Mouse (Mus musculus) embryonic fibroblast, embryonic 13.5 days (primary cell): ENCODE data around the gene Tle4.

ENCODE experiments used
- CTCF ChIP-seq: IDR thresholded peaks from 2 replicates; pipeline ENCODE4 v1.5.1; 2011; ENCODE audit warnings: mild to moderate bottlenecking, control low read depth, low read length, moderate library complexity, borderline replicate concordance; ENCODE audit not compliant: insufficient read depth
- POLR2A ChIP-seq: IDR thresholded peaks from 2 replicates; pipeline ENCODE4 v1.6.1; 2011; ENCODE audit warnings: low read depth, mild to moderate bottlenecking, control low read depth, low read length, moderate library complexity

DNA sequence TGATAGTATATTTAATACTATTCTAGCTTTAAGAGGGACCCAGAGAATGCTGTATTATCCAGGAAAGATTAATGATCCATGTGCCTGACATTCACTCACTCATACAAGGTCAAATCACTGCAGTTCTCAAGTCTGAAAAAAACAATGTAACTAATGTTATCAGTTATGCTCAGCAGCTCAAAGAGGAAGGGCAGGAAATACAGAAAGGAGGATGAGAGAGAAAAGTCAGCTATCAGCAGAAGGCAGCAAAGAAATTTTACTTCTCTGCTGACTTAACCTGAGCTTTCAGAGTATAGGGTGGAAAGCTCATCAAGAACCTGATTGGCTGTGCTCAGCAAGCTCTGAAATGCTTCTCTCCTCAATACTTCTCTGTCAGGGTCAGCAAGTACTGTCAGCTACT lies 29.0 kb downstream of the Tle4 start:
- TF ChIP-seq CTCF (no peak), POLR2A (no peak)
